Mouse (Mus musculus): ENCODE measurements at regions not wholly inside any gene's neighbourhood (a gene's known extent, or its start where the extent isn't known, plus 50 kb on each side); places are given as distances from the start of the nearest gene placed in this dataset.

GRCm38 (mm10) chr2:92544364-92545151, 54.9 kb upstream of the Chst1 start:
- no peak for DNase-seq (ENCODE audit: low spot score in 2 of 2)

- DNase-seq (ENCODE audit: low spot score in 2 of 2) = no peak
Measured at GRCm38 (mm10) chr2:92540841-92541240, 58.7 kb upstream of the Chst1 start.

DNA sequence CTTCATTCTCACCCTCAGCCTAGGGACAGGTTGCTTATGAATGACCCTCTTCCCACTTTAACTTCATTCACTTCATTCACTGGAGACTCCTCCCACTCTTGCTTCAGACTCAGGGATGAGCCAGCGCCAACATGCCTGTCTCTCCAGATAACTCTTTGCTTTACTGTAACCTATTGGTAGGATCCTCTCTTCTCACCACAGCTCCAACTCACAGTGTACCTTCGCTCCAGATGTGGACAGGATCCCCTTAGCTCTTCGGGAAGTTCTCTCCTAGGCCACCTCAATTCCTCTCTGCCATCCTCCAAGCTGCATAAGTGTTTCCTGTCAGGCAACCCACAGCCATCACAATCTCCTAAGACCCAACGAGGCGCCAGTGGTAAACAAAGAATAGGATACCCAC, 67.5 kb upstream of the Chst1 start:
- DNase-seq (ENCODE audit: low spot score in 2 of 2) = no peak

GRCm38 (mm10) chr2:92530677-92531076, 68.8 kb upstream of the Chst1 start:
- no peak for DNase-seq (ENCODE audit: low spot score in 2 of 2)

DNA sequence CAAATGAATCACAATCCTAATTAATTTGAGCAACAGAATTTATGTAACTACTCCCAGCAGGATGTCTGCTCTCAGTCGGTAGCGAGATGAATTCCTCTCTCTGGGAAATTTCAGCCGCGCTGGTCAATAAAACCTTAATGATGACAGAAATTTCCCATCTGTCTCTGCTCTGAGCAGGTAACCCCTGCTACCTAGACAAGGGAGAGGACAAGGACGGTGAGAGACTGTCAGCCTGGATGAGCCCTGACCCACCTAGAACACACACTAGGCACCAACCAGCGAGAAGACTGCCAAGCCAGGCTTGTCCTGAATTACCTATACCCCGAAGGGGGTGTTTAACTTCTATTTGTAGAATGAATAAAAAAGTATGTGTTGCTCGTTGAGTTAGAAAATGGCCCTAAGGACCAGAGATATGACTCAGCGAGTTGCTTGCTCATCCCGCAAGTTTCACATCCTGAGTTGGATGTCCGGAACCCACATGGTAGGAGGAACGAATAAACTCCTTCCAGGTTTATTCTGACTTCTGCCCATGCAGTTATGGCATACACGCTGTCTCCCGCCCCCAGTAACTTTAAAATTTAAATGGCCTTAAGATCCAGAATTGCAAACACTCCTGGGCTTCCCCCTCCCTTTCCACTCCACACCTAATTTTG, 69.5 kb upstream of the Slc35c1 start:
- no peak for DNase-seq (ENCODE audit: low spot score in 2 of 2)

GRCm38 (mm10) chr2:92529071-92529641, 68.8 kb upstream of the Slc35c1 start:
- peak in 1 of 2 experiments; percentile 29 for DNase-seq (ENCODE audit: low spot score in 2 of 2)

DNA sequence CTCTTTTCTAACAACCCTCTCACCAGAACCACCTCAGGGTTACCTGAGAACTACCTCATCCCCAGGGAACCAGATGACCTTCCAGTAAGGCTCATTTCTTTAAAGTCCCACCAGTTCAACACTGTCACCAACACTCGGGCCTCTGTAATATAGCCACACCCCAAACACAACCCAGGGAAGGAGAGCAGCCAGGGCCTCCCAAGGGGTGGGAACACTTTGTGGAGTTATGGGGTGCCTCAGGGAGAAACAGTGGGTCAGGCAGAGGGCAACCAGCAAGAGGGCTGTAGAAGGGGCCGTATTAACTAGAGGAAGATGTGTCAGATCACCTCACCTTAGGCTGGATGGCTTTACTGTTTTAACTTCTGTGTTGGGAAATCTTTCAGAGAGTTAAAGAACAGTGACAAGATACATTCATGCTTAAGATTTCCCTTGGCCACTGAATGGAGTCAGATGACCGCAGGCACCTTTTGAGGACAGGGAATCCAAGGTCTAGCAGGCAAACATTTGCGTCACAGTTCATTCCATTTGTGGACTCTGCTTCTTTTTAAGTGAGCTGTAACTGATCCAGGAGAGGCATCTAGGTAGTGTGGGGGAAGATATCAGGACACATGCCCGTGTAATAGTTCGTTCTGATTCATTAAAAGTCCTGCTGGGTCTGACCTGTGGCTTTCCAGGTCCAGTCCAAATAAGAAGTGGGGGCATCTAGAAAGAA, 67.9 kb upstream of the Slc35c1 start:
- DNase-seq (ENCODE audit: low spot score in 2 of 2) = no peak

GRCm38 (mm10) chr2:92526676-92527395, 66.5 kb upstream of the Slc35c1 start:
- no peak for DNase-seq (ENCODE audit: low spot score in 2 of 2)

GRCm38 (mm10) chr2:92525628-92526027, 65.3 kb upstream of the Slc35c1 start:
- DNase-seq (ENCODE audit: low spot score in 2 of 2) = no peak

GRCm38 (mm10) chr2:92525062-92525623, 64.8 kb upstream of the Slc35c1 start:
- no peak for DNase-seq (ENCODE audit: low spot score in 2 of 2)

DNA sequence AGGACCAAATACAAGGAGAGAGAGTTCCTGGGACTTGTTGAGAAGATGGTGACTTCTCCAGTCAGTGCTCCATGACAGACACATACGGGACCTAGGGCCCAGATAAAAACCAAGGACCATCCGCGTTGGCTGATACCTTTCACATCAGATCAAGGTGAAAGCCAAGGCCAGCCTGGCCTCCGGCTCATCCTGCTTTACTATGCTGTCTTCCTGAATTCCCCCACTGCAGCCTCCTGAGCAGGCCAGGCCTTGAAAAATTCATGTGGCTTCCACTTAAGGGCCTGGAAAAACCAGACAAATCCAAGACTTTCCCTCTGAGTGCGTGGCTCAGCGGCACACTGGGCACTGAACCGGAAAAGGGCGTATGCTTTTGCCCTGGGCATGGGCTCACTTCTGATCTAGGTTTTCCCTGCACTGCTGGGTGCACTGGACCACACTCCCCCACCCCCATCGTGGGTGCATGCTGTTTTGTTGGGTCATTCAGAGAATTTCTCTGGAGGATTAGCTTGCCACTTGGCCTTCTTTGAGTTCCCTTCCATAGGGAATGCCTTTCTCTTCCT, 64.1 kb upstream of the Slc35c1 start:
- no peak for DNase-seq (ENCODE audit: low spot score in 2 of 2)

- no peak for DNase-seq (ENCODE audit: low spot score in 2 of 2)
Measured at GRCm38 (mm10) chr2:92523321-92523895, 63.1 kb upstream of the Slc35c1 start.

GRCm38 (mm10) chr2:92521527-92521926, 61.2 kb upstream of the Slc35c1 start:
- DNase-seq (ENCODE audit: low spot score in 2 of 2) = no peak

DNA sequence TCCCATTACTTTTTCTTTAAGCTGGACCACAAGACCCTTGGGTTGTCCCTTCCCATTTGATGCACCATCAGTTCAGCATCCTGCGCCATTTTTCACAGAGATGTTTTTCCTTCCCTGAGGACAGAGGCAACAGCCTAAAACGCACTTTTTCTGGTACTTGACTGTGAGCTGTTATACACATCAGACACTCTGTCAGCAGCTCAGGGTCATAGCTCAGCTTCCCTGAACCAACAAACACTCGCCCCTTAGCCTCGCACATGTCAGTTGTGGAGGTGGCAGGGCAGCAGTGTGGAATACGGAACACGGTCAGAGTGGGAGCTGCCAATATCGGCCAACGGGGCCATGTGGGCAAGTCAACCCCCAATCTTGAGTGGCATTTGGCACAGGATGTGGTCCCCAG, 59.1 kb upstream of the Slc35c1 start:
- no peak for DNase-seq (ENCODE audit: low spot score in 2 of 2)

DNA sequence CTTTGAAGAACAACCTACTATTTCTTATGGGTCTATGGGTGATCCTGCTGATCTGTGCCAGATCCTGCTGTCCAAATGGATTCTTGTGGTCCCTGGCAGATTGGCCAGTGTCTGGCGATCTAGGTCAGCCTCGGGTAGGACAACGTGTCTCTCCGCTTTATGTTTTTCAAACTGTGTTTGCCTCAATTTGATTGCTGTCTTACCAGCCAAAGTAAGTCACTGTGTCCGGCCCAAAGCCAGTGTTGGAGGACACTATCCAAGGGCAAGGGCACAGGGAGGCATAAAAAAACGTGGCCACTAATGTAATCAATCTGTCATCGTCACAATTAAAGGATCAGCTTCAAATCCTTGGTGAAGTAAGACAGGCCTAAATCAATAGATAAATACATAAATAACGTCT, 58.6 kb upstream of the Slc35c1 start:
- no peak for DNase-seq (ENCODE audit: low spot score in 2 of 2)

DNA sequence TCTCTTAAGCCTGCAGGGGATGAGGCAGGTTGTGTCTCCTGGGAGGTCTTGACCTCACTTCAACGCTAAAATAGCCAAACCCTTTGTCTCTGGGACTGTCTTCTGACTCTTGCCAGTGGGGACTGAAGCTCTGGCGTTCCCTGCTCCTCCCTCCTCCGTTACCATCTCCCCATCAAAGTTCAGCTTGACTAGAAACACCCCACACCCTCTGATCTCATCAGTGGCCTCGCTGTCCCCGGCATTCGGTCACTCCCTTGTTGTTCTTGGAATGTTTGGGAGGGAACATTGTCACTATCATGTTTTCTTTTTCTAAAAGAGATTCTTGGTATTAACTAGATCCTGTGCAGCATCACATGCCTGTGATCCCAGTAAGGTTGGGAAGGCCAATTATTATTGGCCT, 54.6 kb upstream of the Slc35c1 start:
- DNase-seq (ENCODE audit: low spot score in 2 of 2) = no peak

DNA sequence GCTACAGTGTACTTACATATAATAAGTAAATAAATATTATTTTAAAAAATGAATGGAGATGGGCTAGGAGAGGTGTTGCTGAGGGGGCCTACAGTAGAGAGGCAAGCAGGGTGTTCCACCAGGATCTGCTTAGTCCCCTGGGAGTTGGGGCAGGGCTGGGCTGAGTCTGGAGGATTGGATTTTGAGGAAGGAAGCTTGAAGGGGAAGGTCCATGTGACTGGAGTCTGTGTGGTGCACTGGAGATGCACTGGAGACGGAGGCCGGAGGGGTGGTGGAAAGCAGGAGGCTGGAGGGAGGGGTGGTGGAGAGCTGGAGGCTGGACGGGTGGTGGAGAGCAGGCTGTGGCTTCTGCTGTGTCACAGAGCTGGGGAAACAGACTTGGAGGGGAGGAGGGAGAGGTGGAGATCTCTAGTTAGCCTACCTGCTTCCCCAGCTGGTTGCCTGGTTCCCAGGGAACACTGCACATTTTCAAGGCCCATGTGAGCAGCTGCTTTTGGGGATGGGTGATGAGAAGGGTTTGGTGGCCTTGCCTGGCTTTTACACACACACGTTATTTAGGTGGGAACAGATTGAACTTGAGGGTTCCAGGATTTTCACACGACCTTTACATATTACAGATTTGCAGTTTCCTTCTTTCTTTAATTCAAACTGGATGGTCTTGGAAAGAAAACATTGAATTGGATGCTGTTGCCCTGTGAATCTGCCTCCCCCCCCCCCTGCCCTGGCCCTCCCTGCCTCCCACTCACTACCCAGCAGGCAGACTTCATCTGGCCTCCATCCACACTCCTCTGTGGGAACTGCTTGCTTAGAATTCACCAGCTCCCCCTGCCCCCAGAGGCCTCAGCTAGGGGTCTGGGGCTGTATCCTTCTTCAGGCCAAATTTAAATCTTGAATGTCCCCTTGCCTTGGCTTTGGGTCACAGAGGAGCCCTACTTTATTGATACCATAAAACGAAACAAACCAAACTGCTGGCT, 51.7 kb upstream of the Slc35c1 start:
- no peak for DNase-seq (ENCODE audit: low spot score in 2 of 2)

Data from spleen, postnatal 10 days (tissue).